Mouse (Mus musculus) CD8-positive naive resting alpha-beta T cell, adult 2 months (primary cell): Measurements from ENCODE around the gene Mgll.

Experiments
- DNase-seq, 2 experiments: peaks; one replicate each; pipeline ENCODE4 v3.0.0; 2022; ENCODE audit warnings: low read depth in 2 of 2, low spot score in 2 of 2

Gene Mgll

GRCm38 (mm10) chr6:88742286-88743011 is 18.2 kb downstream of the Mgll start:
- no peak for DNase-seq

- DNase-seq = no peak
Measured at GRCm38 (mm10) chr6:88743601-88744291, 19.5 kb downstream of the Mgll start.

- no peak for DNase-seq
Measured at GRCm38 (mm10) chr6:88745027-88745426, 20.8 kb downstream of the Mgll start.

GRCm38 (mm10) chr6:88746271-88746670 is 22.1 kb downstream of the Mgll start:
- DNase-seq = no peak

- DNase-seq = no peak
Measured at GRCm38 (mm10) chr6:88747296-88748040, 23.3 kb downstream of the Mgll start.

- no peak for DNase-seq
Measured at GRCm38 (mm10) chr6:88750884-88751283, 26.7 kb downstream of the Mgll start.

GRCm38 (mm10) chr6:88752711-88753219 is 28.6 kb downstream of the Mgll start:
- no peak for DNase-seq

GRCm38 (mm10) chr6:88753578-88753977 is 29.4 kb downstream of the Mgll start:
- no peak for DNase-seq

- DNase-seq = no peak
Measured at GRCm38 (mm10) chr6:88756992-88757391, 32.8 kb downstream of the Mgll start.

- no peak for DNase-seq
Measured at GRCm38 (mm10) chr6:88758074-88758473, 33.9 kb downstream of the Mgll start.

- DNase-seq = no peak
Measured at GRCm38 (mm10) chr6:88758568-88759522, 34.6 kb downstream of the Mgll start.

- DNase-seq = no peak
Measured at GRCm38 (mm10) chr6:88759793-88760453, 35.7 kb downstream of the Mgll start.

- no peak for DNase-seq
Measured at GRCm38 (mm10) chr6:88760935-88761635, 36.9 kb downstream of the Mgll start.

GRCm38 (mm10) chr6:88761684-88762439 is 37.6 kb downstream of the Mgll start:
- DNase-seq = no peak

GRCm38 (mm10) chr6:88762440-88763196 is 38.4 kb downstream of the Mgll start:
- no peak for DNase-seq

GRCm38 (mm10) chr6:88763518-88764077 is 39.4 kb downstream of the Mgll start:
- DNase-seq = no peak

- DNase-seq = no peak
Measured at GRCm38 (mm10) chr6:88764281-88764680, 40.1 kb downstream of the Mgll start.

- DNase-seq = no peak
Measured at GRCm38 (mm10) chr6:88767740-88768139, 43.5 kb downstream of the Mgll start.
